Mouse (Mus musculus): Measurements from ENCODE around the gene Gm49416. TPM values are rescaled to one million over a fixed set of nuclear protein-coding genes. Genes with fewer than 3 reads are reported as not detected.
A peak's percentile ranks its signal among the peaks of the same experiment; 100 is the strongest.
"Not testable (repeated sequence)": the region's sequence is repeated elsewhere in the genome, so short reads cannot be mapped to it uniquely, and the experiment has no call there.

Gm49416 gene
- total RNA-seq (2021) = 1 to 10 TPM in 1 of 2 experiments, not detected in 1; 1.1 TPM
- long read RNA-seq, experiment 1, partial matches to known transcripts = 0 of 2 reads
- long read RNA-seq, experiment 1, other reads (novel, unspliced or antisense) = 2 of 2 reads
- long read RNA-seq, experiment 2 = 0 reads

- DNase-seq (ENCODE audit: low spot score in 2 of 2) = peak; percentile 91 to 96
Observed at GRCm38 (mm10) chr19:8888511-8889385, at the start of gene Gm49416, which contains the start of gene 1810009A15Rik. Gm49416 (plus strand) TSS chr19:8888926. 1810009A15Rik (plus strand) TSS chr19:8888853.

- peak; percentile 76 to 81 for DNase-seq (ENCODE audit: low spot score in 2 of 2)
Observed at GRCm38 (mm10) chr19:8839103-8839907, 49.4 kb upstream of the Gm49416 start, which contains the start of gene Gng3. Gng3 (minus strand) TSS chr19:8839194.

GRCm38 (mm10) chr19:8839908-8840791 is 48.6 kb upstream of the Gm49416 start:
- peak; percentile 63 to 76 for DNase-seq (ENCODE audit: low spot score in 2 of 2)

- DNase-seq (ENCODE audit: low spot score in 2 of 2) = no peak
Observed at GRCm38 (mm10) chr19:8841012-8841411, 47.7 kb upstream of the Gm49416 start.

GRCm38 (mm10) chr19:8842961-8843360 is 45.8 kb upstream of the Gm49416 start:
- no peak for DNase-seq (ENCODE audit: low spot score in 2 of 2)

GRCm38 (mm10) chr19:8844371-8845129 is 44.2 kb upstream of the Gm49416 start:
- peak; percentile 70 to 83 for DNase-seq (ENCODE audit: low spot score in 2 of 2)

GRCm38 (mm10) chr19:8848356-8848755 is 40.4 kb upstream of the Gm49416 start:
- no peak for DNase-seq (ENCODE audit: low spot score in 2 of 2)

- DNase-seq (ENCODE audit: low spot score in 2 of 2) = no peak
Observed at GRCm38 (mm10) chr19:8850402-8850901, 38.3 kb upstream of the Gm49416 start, which contains the start of gene Lrrn4cl. Lrrn4cl (plus strand) TSS chr19:8850768.

- DNase-seq (ENCODE audit: low spot score in 2 of 2) = no peak
Observed at GRCm38 (mm10) chr19:8851639-8852038, 37.1 kb upstream of the Gm49416 start.

- DNase-seq (ENCODE audit: low spot score in 2 of 2) = no peak
Observed at GRCm38 (mm10) chr19:8852236-8852928, 36.3 kb upstream of the Gm49416 start.

GRCm38 (mm10) chr19:8853117-8853516 is 35.6 kb upstream of the Gm49416 start:
- no peak for DNase-seq (ENCODE audit: low spot score in 2 of 2)

- no peak for DNase-seq (ENCODE audit: low spot score in 2 of 2)
Observed at GRCm38 (mm10) chr19:8857689-8858088, 31.0 kb upstream of the Gm49416 start.

GRCm38 (mm10) chr19:8859018-8859417 is 29.7 kb upstream of the Gm49416 start:
- no peak for DNase-seq (ENCODE audit: low spot score in 2 of 2)

GRCm38 (mm10) chr19:8864265-8864664 is 24.5 kb upstream of the Gm49416 start:
- no peak for DNase-seq (ENCODE audit: low spot score in 2 of 2)

GRCm38 (mm10) chr19:8870381-8870780 is 18.3 kb upstream of the Gm49416 start:
- not testable (repeated sequence) for DNase-seq (ENCODE audit: low spot score in 2 of 2)

GRCm38 (mm10) chr19:8870838-8871237 is 17.9 kb upstream of the Gm49416 start:
- no peak for DNase-seq (ENCODE audit: low spot score in 2 of 2)

- DNase-seq (ENCODE audit: low spot score in 2 of 2) = peak; percentile 96 to 98
Observed at GRCm38 (mm10) chr19:8871267-8872186, 17.2 kb upstream of the Gm49416 start, which contains the start of gene Ubxn1. Ubxn1 (plus strand) TSS chr19:8871496.

All from layer of hippocampus, postnatal 14 days (tissue).